Mouse (Mus musculus): ENCODE data around the gene Psmb9. TPM values are rescaled to one million over a fixed set of nuclear protein-coding genes. Genes with fewer than 3 reads are reported as not detected.
A peak's percentile ranks its signal among the peaks of the same experiment; 100 is the strongest.
"Not testable (repeated sequence)": the region's sequence is repeated elsewhere in the genome, so short reads cannot be mapped to it uniquely, and the experiment has no call there.

Psmb9 gene
- polyA plus RNA-seq, 1 experiment from 2014 or later, result 8.8 TPM

- no peak overlapping the region for H3K27ac ChIP-seq (ENCODE audit: low read length)
- H3K4me1 ChIP-seq (replicated peaks; ENCODE audit: control insufficient read depth, insufficient read depth, low read length), result no peaks in the 10 kb centered on the region
- no peaks in the 10 kb centered on the region for H3K36me3 ChIP-seq (ENCODE audit: control insufficient read depth, insufficient read depth, low read length)
- H3K27me3 ChIP-seq (ENCODE audit: control insufficient read depth, insufficient read depth, low read depth, low read length), result no peaks in the 10 kb centered on the region; the same call in 1 of the 2 replicates
- no peak for ATAC-seq (ENCODE audit: low read depth)
- no peak overlapping the region for H3K4me2 ChIP-seq (ENCODE audit: low read depth, low read length)
- WGBS, result 35% methylated on average over 9 of the region's 9 CpGs
- no peak overlapping the region for H3K9ac ChIP-seq (ENCODE audit: low read length)
- no peak overlapping the region for H3K4me3 ChIP-seq (ENCODE audit: low read length)
- H3K9me3 ChIP-seq (ENCODE audit: control insufficient read depth, low read length), result 0 out of 2 replicates have a peak, but pooled peaks cover 2% of the 10 kb centered on the region
Observed at GRCm38 (mm10) chr17:34164202-34164895, 23.2 kb downstream of the Psmb9 start.

GRCm38 (mm10) chr17:34155534-34155933 lies 32.0 kb downstream of the Psmb9 start:
- ATAC-seq (ENCODE audit: low read depth), result no peak
- Histone ChIP-seq H3K4me2 (ENCODE audit: low read depth, low read length) (no peak overlapping the region), H3K4me3 (ENCODE audit: low read length) (no peak overlapping the region), H3K4me1 (replicated peaks; ENCODE audit: control insufficient read depth, insufficient read depth, low read length) (no peaks in the 10 kb centered on the region), H3K27ac (ENCODE audit: low read length) (no peak overlapping the region), H3K27me3 (ENCODE audit: control insufficient read depth, insufficient read depth, low read depth, low read length) (no peaks in the 10 kb centered on the region), H3K9me3 (ENCODE audit: control insufficient read depth, low read length) (no peaks in the 10 kb centered on the region), H3K36me3 (ENCODE audit: control insufficient read depth, insufficient read depth, low read length) (no peaks in the 10 kb centered on the region), H3K9ac (ENCODE audit: low read length) (no peak overlapping the region)
- WGBS, result 28% methylated on average over 5 of the region's 5 CpGs

- ATAC-seq (ENCODE audit: low read depth), result peak; percentile 71
- Histone ChIP-seq H3K27ac (ENCODE audit: low read length) (no peak within 1 kb of the TSS), H3K9ac (ENCODE audit: low read length) (no peak within 1 kb of the TSS), H3K9me3 (ENCODE audit: control insufficient read depth, low read length) (no peaks in the 10 kb centered on the region), H3K27me3 (ENCODE audit: control insufficient read depth, insufficient read depth, low read depth, low read length) (no peaks in the 10 kb centered on the region), H3K4me1 (replicated peaks; ENCODE audit: control insufficient read depth, insufficient read depth, low read length) (no peaks in the 10 kb centered on the region), H3K36me3 (ENCODE audit: control insufficient read depth, insufficient read depth, low read length) (no peaks in the 10 kb centered on the region), H3K4me2 (ENCODE audit: low read depth, low read length) (0 out of 2 replicates have a peak within 1 kb of the TSS, but pooled peaks have one; percentile 18), H3K4me3 (ENCODE audit: low read length) (no peak within 1 kb of the TSS)
- WGBS, result 47% methylated on average over 4 of the region's 4 CpGs
Observed at GRCm38 (mm10) chr17:34152923-34153322, 34.6 kb downstream of the Psmb9 start, which contains the start of gene H2-DMb1. Gene H2-DMb1 (plus strand): TSS chr17:34153072.

- Histone ChIP-seq H3K4me3 (ENCODE audit: low read length) (no peak overlapping the region), H3K4me2 (ENCODE audit: low read depth, low read length) (no peak overlapping the region), H3K36me3 (ENCODE audit: control insufficient read depth, insufficient read depth, low read length) (no peaks in the 10 kb centered on the region), H3K4me1 (replicated peaks; ENCODE audit: control insufficient read depth, insufficient read depth, low read length) (peaks cover 11% of the 10 kb centered on the region), H3K9me3 (ENCODE audit: control insufficient read depth, low read length) (no peaks in the 10 kb centered on the region), H3K27me3 (ENCODE audit: control insufficient read depth, insufficient read depth, low read depth, low read length) (peaks cover 8% of the 10 kb centered on the region), H3K27ac (ENCODE audit: low read length) (no peak overlapping the region), H3K9ac (ENCODE audit: low read length) (no peak overlapping the region)
- 72% methylated on average over 3 of the region's 3 CpGs for WGBS
- no peak for ATAC-seq (ENCODE audit: low read depth)
Observed at GRCm38 (mm10) chr17:34144960-34145371, 42.6 kb downstream of the Psmb9 start.

GRCm38 (mm10) chr17:34144221-34144620 lies 43.3 kb downstream of the Psmb9 start:
- not testable (repeated sequence) for H3K4me2 ChIP-seq (ENCODE audit: low read depth, low read length); ATAC-seq (ENCODE audit: low read depth); H3K4me3 ChIP-seq (ENCODE audit: low read length); H3K36me3 ChIP-seq (ENCODE audit: control insufficient read depth, insufficient read depth, low read length); H3K27ac ChIP-seq (ENCODE audit: low read length); H3K9ac ChIP-seq (ENCODE audit: low read length); H3K9me3 ChIP-seq (ENCODE audit: control insufficient read depth, low read length)
- Histone ChIP-seq H3K27me3 (ENCODE audit: control insufficient read depth, insufficient read depth, low read depth, low read length) (peaks cover 14% of the 10 kb centered on the region), H3K4me1 (replicated peaks; ENCODE audit: control insufficient read depth, insufficient read depth, low read length) (peaks cover 17% of the 10 kb centered on the region)
- 84% methylated on average over 4 of the region's 4 CpGs for WGBS

GRCm38 (mm10) chr17:34143461-34143860 lies 44.1 kb downstream of the Psmb9 start:
- 0 out of 2 replicates have a peak overlapping the region, but pooled peaks have one; percentile 29 for H3K4me2 ChIP-seq (ENCODE audit: low read depth, low read length)
- H3K4me3 ChIP-seq (ENCODE audit: low read length), result no peak overlapping the region
- H3K36me3 ChIP-seq (ENCODE audit: control insufficient read depth, insufficient read depth, low read length), result no peaks in the 10 kb centered on the region
- H3K9ac ChIP-seq (ENCODE audit: low read length), result no peak overlapping the region
- ATAC-seq (ENCODE audit: low read depth), result no peak
- peaks cover 20% of the 10 kb centered on the region for H3K27me3 ChIP-seq (ENCODE audit: control insufficient read depth, insufficient read depth, low read depth, low read length)
- H3K27ac ChIP-seq (ENCODE audit: low read length), result no peak overlapping the region
- peaks cover 17% of the 10 kb centered on the region for H3K4me1 ChIP-seq (replicated peaks; ENCODE audit: control insufficient read depth, insufficient read depth, low read length)
- WGBS, result 59% methylated on average over 4 of the region's 5 CpGs
- no peaks in the 10 kb centered on the region for H3K9me3 ChIP-seq (ENCODE audit: control insufficient read depth, low read length)

GRCm38 (mm10) chr17:34143033-34143432 lies 44.5 kb downstream of the Psmb9 start, which contains the start of gene H2-DMb2:
Gene H2-DMb2 (plus strand): TSS chr17:34143307.
- H3K9ac ChIP-seq (ENCODE audit: low read length), result no peak within 1 kb of the TSS
- H3K4me3 ChIP-seq (ENCODE audit: low read length), result no peak within 1 kb of the TSS
- peak within 1 kb of the TSS; percentile 29; the same call in 1 of the 2 replicates for H3K4me2 ChIP-seq (ENCODE audit: low read depth, low read length)
- H3K9me3 ChIP-seq (ENCODE audit: control insufficient read depth, low read length), result no peaks in the 10 kb centered on the region
- H3K36me3 ChIP-seq (ENCODE audit: control insufficient read depth, insufficient read depth, low read length), result no peaks in the 10 kb centered on the region
- peak within 1 kb of the TSS; percentile 59 for H3K27ac ChIP-seq (ENCODE audit: low read length)
- WGBS, result 27% methylated on average over 7 of the region's 7 CpGs
- peak; percentile 78 for ATAC-seq (ENCODE audit: low read depth)
- peaks cover 17% of the 10 kb centered on the region for H3K4me1 ChIP-seq (replicated peaks; ENCODE audit: control insufficient read depth, insufficient read depth, low read length)
- peaks cover 23% of the 10 kb centered on the region for H3K27me3 ChIP-seq (ENCODE audit: control insufficient read depth, insufficient read depth, low read depth, low read length)

- Histone ChIP-seq H3K27me3 (ENCODE audit: control insufficient read depth, insufficient read depth, low read depth, low read length) (peaks cover 28% of the 10 kb centered on the region), H3K4me1 (replicated peaks; ENCODE audit: control insufficient read depth, insufficient read depth, low read length) (peaks cover 17% of the 10 kb centered on the region)
- ATAC-seq (ENCODE audit: low read depth), result peak; percentile 30; the same call in 1 of the 2 replicates
Observed at GRCm38 (mm10) chr17:34142456-34143010, 45.0 kb downstream of the Psmb9 start.

GRCm38 (mm10) chr17:34141448-34141847 lies 46.1 kb downstream of the Psmb9 start:
- peaks cover 17% of the 10 kb centered on the region for H3K4me1 ChIP-seq (replicated peaks; ENCODE audit: control insufficient read depth, insufficient read depth, low read length)
- 55% methylated on average over 4 of the region's 4 CpGs for WGBS

More at GRCm38 (mm10) chr17:34142456-34143010, 45.0 kb downstream of the Psmb9 start:
- no peak overlapping the region for H3K4me3 ChIP-seq (ENCODE audit: low read length)
- WGBS, result 52% methylated on average over 7 of the region's 7 CpGs
- H3K27ac ChIP-seq (ENCODE audit: low read length), result peak overlapping the region; percentile 59
- H3K9me3 ChIP-seq (ENCODE audit: control insufficient read depth, low read length), result no peaks in the 10 kb centered on the region
- no peaks in the 10 kb centered on the region for H3K36me3 ChIP-seq (ENCODE audit: control insufficient read depth, insufficient read depth, low read length)
- H3K9ac ChIP-seq (ENCODE audit: low read length), result no peak overlapping the region
- H3K4me2 ChIP-seq (ENCODE audit: low read depth, low read length), result peak overlapping the region; percentile 29; the same call in 1 of the 2 replicates

More at GRCm38 (mm10) chr17:34141448-34141847, 46.1 kb downstream of the Psmb9 start:
- H3K9ac ChIP-seq (ENCODE audit: low read length), result no peak overlapping the region
- H3K4me2 ChIP-seq (ENCODE audit: low read depth, low read length), result no peak overlapping the region
- H3K4me3 ChIP-seq (ENCODE audit: low read length), result no peak overlapping the region
- no peak for ATAC-seq (ENCODE audit: low read depth)
- H3K27me3 ChIP-seq (ENCODE audit: control insufficient read depth, insufficient read depth, low read depth, low read length), result peaks cover 28% of the 10 kb centered on the region
- no peaks in the 10 kb centered on the region for H3K9me3 ChIP-seq (ENCODE audit: control insufficient read depth, low read length)
- no peak overlapping the region for H3K27ac ChIP-seq (ENCODE audit: low read length)
- no peaks in the 10 kb centered on the region for H3K36me3 ChIP-seq (ENCODE audit: control insufficient read depth, insufficient read depth, low read length)

Data from lung, embryonic 16.5 days (tissue).